Mouse (Mus musculus): Measurements from ENCODE around the gene Vmn1r4. TPM values are rescaled to one million over a fixed set of nuclear protein-coding genes. Genes with fewer than 3 reads are reported as not detected.

Gene Vmn1r4
- polyA plus RNA-seq, 1 experiment = 0.18 TPM

DNA sequence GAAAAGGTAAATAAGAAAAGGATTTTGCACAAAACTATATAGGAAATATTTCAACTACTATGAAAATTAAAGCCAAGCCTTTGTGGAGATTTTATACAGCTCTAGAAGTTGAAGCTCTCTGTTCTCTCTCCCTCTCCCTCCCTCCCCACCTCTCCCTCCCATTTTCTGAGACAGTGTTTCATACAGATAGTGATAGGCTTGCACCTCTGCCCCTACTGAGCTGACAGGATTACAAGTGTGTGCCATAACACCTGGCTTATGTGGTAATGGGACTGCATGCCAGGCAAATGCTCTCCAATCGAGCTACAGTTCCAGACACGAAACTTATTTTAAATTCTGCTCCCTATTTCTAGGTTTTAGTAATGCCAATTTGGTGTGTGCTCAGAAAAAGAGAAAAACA, 12.9 kb upstream of the Vmn1r4 start:
- no peak for DNase-seq
- H3K27ac ChIP-seq (ENCODE audit: control insufficient read depth, insufficient read depth, low read length) = no peak overlapping the region
- WGBS = 89% methylated on average over 2 of the region's 2 CpGs
- no peaks in the 10 kb centered on the region for H3K36me3 ChIP-seq (ENCODE audit: control insufficient read depth, insufficient read depth, low read length)
- H3K4me1 ChIP-seq (replicated peaks; ENCODE audit: control insufficient read depth, insufficient read depth, low read length) = 0 out of 2 replicates have a peak, but pooled peaks cover 1% of the 10 kb centered on the region
- TF ChIP-seq CTCF (IDR thresholded peaks at IDR 0.05; ENCODE audit: borderline replicate concordance, control insufficient read depth, extremely low read depth, insufficient read depth, low read length, poor library complexity) (no peak), POLR2A (IDR thresholded peaks at IDR 0.05; ENCODE audit: control insufficient read depth, extremely low read depth, insufficient read depth, low read length, poor library complexity) (no peak)
- H3K27me3 ChIP-seq (ENCODE audit: control insufficient read depth, insufficient read depth, low read length) = no peaks in the 10 kb centered on the region
- H3K4me3 ChIP-seq (ENCODE audit: control insufficient read depth, insufficient read depth, low read length) = no peak overlapping the region

GRCm38 (mm10) chr6:56913092-56913858, 10.5 kb upstream of the Vmn1r4 start:
- Histone ChIP-seq H3K4me3 (ENCODE audit: control insufficient read depth, insufficient read depth, low read length) (no peak overlapping the region), H3K27me3 (ENCODE audit: control insufficient read depth, insufficient read depth, low read length) (no peaks in the 10 kb centered on the region), H3K27ac (ENCODE audit: control insufficient read depth, insufficient read depth, low read length) (no peak overlapping the region), H3K36me3 (ENCODE audit: control insufficient read depth, insufficient read depth, low read length) (no peaks in the 10 kb centered on the region), H3K4me1 (replicated peaks; ENCODE audit: control insufficient read depth, insufficient read depth, low read length) (peaks cover 17% of the 10 kb centered on the region)
- TF ChIP-seq CTCF (IDR thresholded peaks at IDR 0.05; ENCODE audit: borderline replicate concordance, control insufficient read depth, extremely low read depth, insufficient read depth, low read length, poor library complexity) = no peak
- TF ChIP-seq POLR2A (IDR thresholded peaks at IDR 0.05; ENCODE audit: control insufficient read depth, extremely low read depth, insufficient read depth, low read length, poor library complexity) = no peak
- WGBS = 88% methylated on average over 2 of the region's 2 CpGs
- DNase-seq = no peak

DNA sequence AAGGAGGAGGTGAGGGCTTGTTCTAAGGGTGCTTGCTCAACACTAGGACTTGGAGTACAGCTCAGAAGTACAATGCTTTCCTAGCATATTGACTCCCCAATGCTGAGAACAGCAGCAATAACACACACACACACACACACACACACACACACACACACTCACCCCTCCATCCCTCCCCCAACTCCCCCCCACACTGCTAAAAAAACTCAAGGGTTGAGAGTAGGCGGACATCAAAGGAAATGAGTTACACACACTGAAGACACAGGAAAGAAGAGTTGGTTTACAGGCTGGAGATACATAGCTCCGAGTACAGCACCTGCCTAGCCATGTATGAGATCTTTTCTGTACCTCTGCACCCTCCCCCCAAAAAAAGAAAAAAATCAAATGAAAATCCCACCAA, 7.5 kb upstream of the Vmn1r4 start:
- WGBS = 3% methylated on average over 2 of the region's 2 CpGs
- TF ChIP-seq POLR2A (IDR thresholded peaks at IDR 0.05; ENCODE audit: control insufficient read depth, extremely low read depth, insufficient read depth, low read length, poor library complexity) (no peak), CTCF (IDR thresholded peaks at IDR 0.05; ENCODE audit: borderline replicate concordance, control insufficient read depth, extremely low read depth, insufficient read depth, low read length, poor library complexity) (no peak)
- peaks cover 27% of the 10 kb centered on the region for H3K4me1 ChIP-seq (replicated peaks; ENCODE audit: control insufficient read depth, insufficient read depth, low read length)

GRCm38 (mm10) chr6:56917578-56918368, 6.0 kb upstream of the Vmn1r4 start:
- H3K4me3 ChIP-seq (ENCODE audit: control insufficient read depth, insufficient read depth, low read length) = no peak overlapping the region
- no peak overlapping the region for H3K27ac ChIP-seq (ENCODE audit: control insufficient read depth, insufficient read depth, low read length)
- WGBS = 49% methylated on average over 12 of the region's 12 CpGs
- H3K4me1 ChIP-seq (replicated peaks; ENCODE audit: control insufficient read depth, insufficient read depth, low read length) = peaks cover 27% of the 10 kb centered on the region
- no peaks in the 10 kb centered on the region for H3K27me3 ChIP-seq (ENCODE audit: control insufficient read depth, insufficient read depth, low read length)
- H3K36me3 ChIP-seq (ENCODE audit: control insufficient read depth, insufficient read depth, low read length) = no peaks in the 10 kb centered on the region
- TF ChIP-seq CTCF (IDR thresholded peaks at IDR 0.05; ENCODE audit: borderline replicate concordance, control insufficient read depth, extremely low read depth, insufficient read depth, low read length, poor library complexity) (no peak), POLR2A (IDR thresholded peaks at IDR 0.05; ENCODE audit: control insufficient read depth, extremely low read depth, insufficient read depth, low read length, poor library complexity) (no peak)
- DNase-seq = peak; percentile 32

More for the DNA sequence above, 7.5 kb upstream of the Vmn1r4 start:
- Histone ChIP-seq H3K27me3 (ENCODE audit: control insufficient read depth, insufficient read depth, low read length) (no peaks in the 10 kb centered on the region), H3K4me3 (ENCODE audit: control insufficient read depth, insufficient read depth, low read length) (no peak overlapping the region), H3K27ac (ENCODE audit: control insufficient read depth, insufficient read depth, low read length) (peak overlapping the region; percentile 83), H3K36me3 (ENCODE audit: control insufficient read depth, insufficient read depth, low read length) (no peaks in the 10 kb centered on the region)
- DNase-seq = peak; percentile 40

- no peaks in the 10 kb centered on the region for H3K36me3 ChIP-seq (ENCODE audit: control insufficient read depth, insufficient read depth, low read length)
- H3K4me1 ChIP-seq (replicated peaks; ENCODE audit: control insufficient read depth, insufficient read depth, low read length) = peaks cover 27% of the 10 kb centered on the region
- no peak for TF ChIP-seq POLR2A (IDR thresholded peaks at IDR 0.05; ENCODE audit: control insufficient read depth, extremely low read depth, insufficient read depth, low read length, poor library complexity)
- no peak for TF ChIP-seq CTCF (IDR thresholded peaks at IDR 0.05; ENCODE audit: borderline replicate concordance, control insufficient read depth, extremely low read depth, insufficient read depth, low read length, poor library complexity)
- 68% methylated on average over 7 of the region's 7 CpGs for WGBS
- H3K4me3 ChIP-seq (ENCODE audit: control insufficient read depth, insufficient read depth, low read length) = no peak overlapping the region
- H3K27ac ChIP-seq (ENCODE audit: control insufficient read depth, insufficient read depth, low read length) = no peak overlapping the region
- no peak for DNase-seq
- no peaks in the 10 kb centered on the region for H3K27me3 ChIP-seq (ENCODE audit: control insufficient read depth, insufficient read depth, low read length)
Observed at GRCm38 (mm10) chr6:56919330-56920044, 4.3 kb upstream of the Vmn1r4 start.
